Mouse (Mus musculus) ES-E14 (cell line): ENCODE measurements around the gene Yeats2.

Experiments used
- CHD2 ChIP-seq: IDR thresholded peaks from 2 replicates; pipeline ENCODE4 v1.6.1; 2014; ENCODE audit warnings: mild to moderate bottlenecking, low read depth, low read length, inconsistent platforms
- MAFK ChIP-seq: IDR thresholded peaks from 2 replicates; pipeline ENCODE4 v1.6.1; 2014; ENCODE audit warnings: mild to moderate bottlenecking, low read depth, low read length, inconsistent platforms; ENCODE audit not compliant: insufficient read depth
- ZNF384 ChIP-seq: IDR thresholded peaks from 2 replicates; pipeline ENCODE4 v1.6.1; 2012; ENCODE audit warnings: low read depth, low read length, inconsistent platforms

GRCm38 (mm10) chr16:20271339-20271738, 130.5 kb downstream of the Yeats2 start:
- TF ChIP-seq CHD2, result no peak
- TF ChIP-seq MAFK, result no peak
- TF ChIP-seq ZNF384, result no peak
